Mouse (Mus musculus) MEL (cell line): ENCODE results near the gene Msgn1. TPM values are rescaled to one million over a fixed set of nuclear protein-coding genes. Genes with fewer than 3 reads are reported as not detected.

Source experiments
- DNase-seq: peaks from one replicate; pipeline ENCODE4 v3.0.0; 2011; ENCODE audit warnings: low read depth, low spot score
- H3K27ac ChIP-seq: 2 replicates; pipeline ENCODE4 v1.5.1; 2012; ENCODE audit warnings: low read depth, mild to moderate bottlenecking, control low read depth, low read length, moderate library complexity; ENCODE audit not compliant: control insufficient read depth
- H3K27me3 ChIP-seq, 2 experiments: fragments of 150-350 bp in 1 of 2; sonication (generic) in 1 of 2; 2 replicates each; pipeline ENCODE4 v1.6.1; 2012; ENCODE audit warnings: low read length in 2 of 2, mild to moderate bottlenecking in 2 of 2, improper control_type of control experiment in 1 of 2, moderate library complexity in 1 of 2; ENCODE audit not compliant: insufficient read depth in 2 of 2, control insufficient read depth in 1 of 2
- H3K36me3 ChIP-seq, 2 experiments: 2 replicates each; pipeline ENCODE4 v1.6.1; 2012 to 2014; ENCODE audit warnings: low read length in 2 of 2, improper control_type of control experiment in 1 of 2, inconsistent platforms in 1 of 2, mild to moderate bottlenecking in 1 of 2; ENCODE audit not compliant: insufficient read depth in 2 of 2, control insufficient read depth in 1 of 2
- H3K4me1 ChIP-seq, 2 experiments: fragments of 150-350 bp in 1 of 2; sonication (generic) in 1 of 2; 2 replicates each; pipeline ENCODE4 v1.6.1; 2012; ENCODE audit warnings: low read length in 2 of 2, improper control_type of control experiment in 1 of 2, mild to moderate bottlenecking in 1 of 2; ENCODE audit not compliant: insufficient read depth in 2 of 2, control insufficient read depth in 1 of 2
- H3K4me3 ChIP-seq, 2 experiments: fragments of 150-350 bp in 1 of 2; sonication (generic) in 1 of 2; 2 replicates each; pipeline ENCODE4 v1.5.1; 2012; ENCODE audit warnings: low read depth in 2 of 2, low read length in 2 of 2, mild to moderate bottlenecking in 2 of 2, moderate library complexity in 2 of 2, control low read depth in 1 of 2, improper control_type of control experiment in 1 of 2; ENCODE audit not compliant: control insufficient read depth in 1 of 2, insufficient read depth in 1 of 2
- H3K79me2 ChIP-seq: 2 replicates; pipeline ENCODE4 v1.6.1; 2012; ENCODE audit warnings: mild to moderate bottlenecking, low read length, moderate library complexity; ENCODE audit not compliant: control insufficient read depth, poor library complexity, insufficient read depth
- H3K9ac ChIP-seq: 2 replicates; pipeline ENCODE4 v1.6.1; 2012; ENCODE audit warnings: low read depth, mild to moderate bottlenecking, control low read depth, low read length, moderate library complexity; ENCODE audit not compliant: control insufficient read depth, poor library complexity, severe bottlenecking
- H3K9me3 ChIP-seq: fragments of 150-350 bp; sonication (generic); replicated peaks from 2 replicates; pipeline ENCODE4 v1.6.1; 2012; ENCODE audit warnings: mild to moderate bottlenecking, low read length, improper control_type of control experiment, moderate library complexity; ENCODE audit not compliant: insufficient read depth
- CHD1 ChIP-seq: IDR thresholded peaks from 2 replicates; pipeline ENCODE4 v1.6.1; 2012; ENCODE audit warnings: low read depth, mild to moderate bottlenecking, inconsistent platforms, low read length, improper control_type of control experiment
- E2F4 ChIP-seq: IDR thresholded peaks from 2 replicates; pipeline ENCODE4 v1.6.1; 2011; ENCODE audit warnings: low read depth, low read length, improper control_type of control experiment, borderline replicate concordance
- HCFC1 ChIP-seq: IDR thresholded peaks from 2 replicates; pipeline ENCODE4 v1.6.1; 2012; ENCODE audit warnings: low read depth, mild to moderate bottlenecking, inconsistent platforms, low read length, improper control_type of control experiment, moderate library complexity
- KAT2A ChIP-seq: conservative IDR thresholded peaks from 2 replicates; pipeline ENCODE4 v1.6.1; 2012; ENCODE audit warnings: low read depth, low read length, improper control_type of control experiment, inconsistent platforms
- MYB ChIP-seq: IDR thresholded peaks from 2 replicates; pipeline ENCODE4 v1.6.1; 2011; ENCODE audit warnings: mild to moderate bottlenecking, low read depth, low read length, improper control_type of control experiment
- POLR2AphosphoS5 ChIP-seq: IDR thresholded peaks from 2 replicates; pipeline ENCODE4 v1.6.1; 2012; ENCODE audit warnings: low read depth, borderline replicate concordance, mild to moderate bottlenecking, inconsistent platforms, low read length, moderate library complexity, mixed read lengths
- ZC3H11A ChIP-seq: IDR thresholded peaks from 2 replicates; pipeline ENCODE4 v1.6.1; 2012; ENCODE audit warnings: low read depth, mild to moderate bottlenecking, inconsistent platforms, low read length, improper control_type of control experiment
- polyA plus RNA-seq, 2 experiments: library from polyadenylated mRNA; stranded (reverse) in 1 of 2; unstranded in 1 of 2; fragments of >175 nt in 1 of 2; fragments of >200 nt in 1 of 2; gene quantifications; 2 replicates each; pipeline versions ENCODE4 v1.2.1 to v1.2.4; 2012; ENCODE audit warnings: low replicate concordance in 2 of 2, low read depth in 1 of 2; ENCODE audit not compliant: insufficient read length in 2 of 2, insufficient read depth in 1 of 2, missing spikeins in 1 of 2
- total RNA-seq: library from RNA; depleted of rRNA; stranded (reverse); fragments of 300-350 nt; gene quantifications from 2 replicates; pipeline ENCODE4 v1.2.3, GENCODE M21; 2012

Msgn1 gene
- total and polyA plus RNA-seq, 3 experiments = not detected

DNA sequence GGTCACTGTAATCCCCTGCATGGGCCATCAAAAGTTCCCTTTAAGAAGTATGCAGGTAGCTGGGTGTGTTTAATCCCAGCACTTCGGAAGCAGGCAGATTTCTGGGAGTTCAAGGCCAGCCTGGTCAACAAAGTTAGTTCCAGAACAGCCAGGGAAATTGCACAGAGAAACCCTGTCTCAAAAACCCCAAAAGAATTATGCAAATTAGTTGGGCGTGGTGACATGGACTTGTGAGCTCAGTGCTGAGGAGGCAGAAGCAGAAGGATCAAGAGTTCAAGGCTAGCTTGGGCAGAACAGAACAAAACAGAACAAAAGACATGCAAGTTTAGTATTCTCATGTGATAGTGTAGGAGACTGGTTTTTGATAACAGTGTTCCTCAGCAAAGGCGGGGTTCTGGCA, 13.8 kb upstream of the Msgn1 start:
- DNase-seq = no peak
- no peaks in the 10 kb centered on the region; a peak in 1 of 4 replicates for H3K27me3 ChIP-seq
- H3K79me2 ChIP-seq = no peaks in the 10 kb centered on the region
- peaks cover 0 to 13% of the 10 kb centered on the region in 2 experiments; a peak in 2 of 4 replicates for H3K36me3 ChIP-seq
- no peak overlapping the region for H3K27ac ChIP-seq
- TF ChIP-seq KAT2A (no peak), E2F4 (no peak)
- peaks cover 0 to 13% of the 10 kb centered on the region in 2 experiments; a peak in 2 of 4 replicates for H3K4me1 ChIP-seq
- H3K9ac ChIP-seq = no peak overlapping the region
- H3K9me3 ChIP-seq = no peaks in the 10 kb centered on the region
- no peak overlapping the region for H3K4me3 ChIP-seq

- DNase-seq = no peak
- H3K27ac ChIP-seq = no peak overlapping the region
- peaks cover 0 to 7% of the 10 kb centered on the region in 2 experiments; a peak in 2 of 4 replicates for H3K36me3 ChIP-seq
- peaks cover 0 to 8% of the 10 kb centered on the region in 2 experiments; a peak in 2 of 4 replicates for H3K4me1 ChIP-seq
- H3K4me3 ChIP-seq = no peak overlapping the region
- TF ChIP-seq ZC3H11A = no peak
- TF ChIP-seq MYB = no peak
- no peak for TF ChIP-seq CHD1
- no peak for TF ChIP-seq POLR2AphosphoS5
- TF ChIP-seq, all 39 proteins: peak for 0
- no peaks in the 10 kb centered on the region; a peak in 1 of 4 replicates for H3K27me3 ChIP-seq
- H3K9me3 ChIP-seq = no peaks in the 10 kb centered on the region
- no peaks in the 10 kb centered on the region for H3K79me2 ChIP-seq
- H3K9ac ChIP-seq = no peak overlapping the region
Measured at GRCm38 (mm10) chr12:11221524-11222330, 13.0 kb upstream of the Msgn1 start.

GRCm38 (mm10) chr12:11217726-11218250, 9.0 kb upstream of the Msgn1 start:
- H3K27me3 ChIP-seq = no peaks in the 10 kb centered on the region; a peak in 1 of 4 replicates
- H3K9me3 ChIP-seq = no peaks in the 10 kb centered on the region
- H3K36me3 ChIP-seq = no peaks in the 10 kb centered on the region
- TF ChIP-seq E2F4 (no peak), HCFC1 (no peak)
- no peaks in the 10 kb centered on the region for H3K4me1 ChIP-seq
- H3K9ac ChIP-seq = no peak overlapping the region
- H3K79me2 ChIP-seq = no peaks in the 10 kb centered on the region
- H3K4me3 ChIP-seq = no peak overlapping the region
- H3K27ac ChIP-seq = no peak overlapping the region
- no peak for DNase-seq
